Mouse (Mus musculus) kidney, postnatal 4 days (tissue): ENCODE results near the gene Tbl3.
"Not testable (repeated sequence)": the region's sequence is repeated elsewhere in the genome, so short reads cannot be mapped to it uniquely, and the experiment has no call there.

ENCODE experiments used
- DNase-seq, 2 experiments: peaks; one replicate each; pipeline ENCODE4 v3.0.0; 2021; ENCODE audit warnings: mixed read lengths in 2 of 2

The Tbl3 gene

GRCm38 (mm10) chr17:24725637-24726390, 18.4 kb upstream of the Tbl3 start:
- no peak for DNase-seq

- DNase-seq, result peak; percentile 99
These were observed 16.7 kb upstream of the Tbl3 start, which contains the start of gene Ndufb10 for GRCm38 (mm10) chr17:24724184-24724583. TSS of gene Ndufb10 (minus strand) at chr17:24724478.

GRCm38 (mm10) chr17:24723881-24724180, 16.4 kb upstream of the Tbl3 start:
- DNase-seq, result no peak

GRCm38 (mm10) chr17:24723122-24723880, 15.8 kb upstream of the Tbl3 start:
- no peak for DNase-seq

- no peak for DNase-seq
These were observed 14.9 kb upstream of the Tbl3 start for GRCm38 (mm10) chr17:24722220-24722924.

- not testable (repeated sequence) for DNase-seq
These were observed 14.0 kb upstream of the Tbl3 start for GRCm38 (mm10) chr17:24721383-24721955.

- DNase-seq, result not testable (repeated sequence)
These were observed 13.2 kb upstream of the Tbl3 start for GRCm38 (mm10) chr17:24720616-24721015.

GRCm38 (mm10) chr17:24719494-24720222, 12.2 kb upstream of the Tbl3 start:
- peak; percentile 99 to 100 for DNase-seq

GRCm38 (mm10) chr17:24718938-24719337, 11.5 kb upstream of the Tbl3 start:
- not testable (repeated sequence) for DNase-seq

- no peak for DNase-seq
These were observed 10.5 kb upstream of the Tbl3 start, which contains the start of the genes Rnf151 and Rps2 for GRCm38 (mm10) chr17:24717943-24718342. TSS of gene Rnf151 (minus strand) at chr17:24718063. TSS of gene Rps2 (plus strand) at chr17:24718116.

- DNase-seq, result no peak
These were observed 8.8 kb upstream of the Tbl3 start for GRCm38 (mm10) chr17:24716166-24716682.

GRCm38 (mm10) chr17:24715556-24715955, 8.1 kb upstream of the Tbl3 start:
- DNase-seq, result peak in 1 of 2 experiments; percentile 51

- DNase-seq, result no peak
These were observed 1.2 kb upstream of the Tbl3 start for GRCm38 (mm10) chr17:24708646-24709045.

- no peak for DNase-seq
These were observed 453 bp upstream of the Tbl3 start for GRCm38 (mm10) chr17:24707801-24708425.

- DNase-seq, result no peak
These were observed 1.6 kb downstream of the Tbl3 start for GRCm38 (mm10) chr17:24705821-24706220.

GRCm38 (mm10) chr17:24701251-24701650, 6.2 kb downstream of the Tbl3 start:
- DNase-seq, result no peak

GRCm38 (mm10) chr17:24699473-24699872, 8.0 kb downstream of the Tbl3 start:
- DNase-seq, result no peak

GRCm38 (mm10) chr17:24698715-24699114, 8.7 kb downstream of the Tbl3 start:
- no peak for DNase-seq

- peak in 1 of 2 experiments; percentile 64 for DNase-seq
These were observed 9.5 kb downstream of the Tbl3 start for GRCm38 (mm10) chr17:24697985-24698384.

- peak; percentile 91 to 94 for DNase-seq
These were observed 11.3 kb downstream of the Tbl3 start, which contains the start of the genes Gfer and Noxo1 for GRCm38 (mm10) chr17:24696011-24696697. TSS of gene Gfer (minus strand) at chr17:24696156. TSS of gene Noxo1 (plus strand) at chr17:24696234.
